Mouse (Mus musculus): ENCODE results near the gene Cfap206. TPM values are rescaled to one million over a fixed set of nuclear protein-coding genes. Genes with fewer than 3 reads are reported as not detected.

Cfap206 gene
- total RNA-seq, 2 experiments from 2014 or later = 0.55 to 0.87 TPM

- DNase-seq = peak; percentile 32
These were observed 56.3 kb downstream of the Cfap206 start for GRCm38 (mm10) chr4:34673721-34674120.

GRCm38 (mm10) chr4:34667923-34668322 lies 62.1 kb downstream of the Cfap206 start:
- no peak for DNase-seq

GRCm38 (mm10) chr4:34661927-34662326 lies 68.1 kb downstream of the Cfap206 start:
- DNase-seq = no peak

- DNase-seq = no peak
These were observed 68.5 kb downstream of the Cfap206 start for GRCm38 (mm10) chr4:34661514-34661913.

GRCm38 (mm10) chr4:34659012-34659411 lies 71.0 kb downstream of the Cfap206 start:
- no peak for DNase-seq

GRCm38 (mm10) chr4:34656101-34656500 lies 73.9 kb downstream of the Cfap206 start:
- DNase-seq = no peak

- no peak for DNase-seq
These were observed 76.8 kb downstream of the Cfap206 start for GRCm38 (mm10) chr4:34653179-34653578.

GRCm38 (mm10) chr4:34644779-34645178 lies 85.2 kb downstream of the Cfap206 start:
- DNase-seq = no peak

- DNase-seq = no peak
These were observed 89.3 kb downstream of the Cfap206 start for GRCm38 (mm10) chr4:34640731-34641130.

- no peak for DNase-seq
These were observed 90.2 kb downstream of the Cfap206 start for GRCm38 (mm10) chr4:34639745-34640364.

Other genes with a start within 250 kb of the Cfap206 start
- 10 to 100 TPM; 61.4 to 65.6 TPM for gene Akirin2, start 179.3 kb downstream of the Cfap206 start, total RNA-seq (2021)
- gene Orc3, start 115.3 kb downstream of the Cfap206 start, total RNA-seq (2021) = 10 to 100 TPM; 56.3 to 81.0 TPM
- gene Rars2, start 115.2 kb downstream of the Cfap206 start, total RNA-seq (2021) = 10 to 100 TPM; 41.6 to 45.8 TPM
- 10 to 100 TPM; 32.7 to 35.1 TPM for gene Slc35a1, start 42.8 kb downstream of the Cfap206 start, total RNA-seq (2021)
- gene Gm136, start 26.1 kb upstream of the Cfap206 start, total RNA-seq (2021) = not detected
- 10 to 100 TPM; 26.7 to 30.1 TPM for gene Smim8, start 48.2 kb upstream of the Cfap206 start, total RNA-seq (2021)
- gene Zfp292, start 152.8 kb upstream of the Cfap206 start, total RNA-seq (2021) = 10 to 100 TPM; 17.8 to 22.9 TPM
- gene Cga, start 163.6 kb upstream of the Cfap206 start, total RNA-seq (2021) = not detected

All from adrenal gland, postnatal 10 days (tissue).